Mouse (Mus musculus): Measurements from ENCODE around the gene Slc25a18.

GRCm38 (mm10) chr6:120798019-120798418 lies 24.6 kb downstream of the Slc25a18 start:
- TF ChIP-seq CTCF (IDR thresholded peaks at IDR 0.05; ENCODE audit: low read depth, low read length) (no peak), POLR2AphosphoS5 (IDR thresholded peaks at IDR 0.05; ENCODE audit: insufficient replicate concordance, low read depth, low read length) (no peak), TAL1 (conservative IDR thresholded peaks at IDR 0.05; ENCODE audit: low read depth, low read length) (no peak), GATA1 (IDR thresholded peaks at IDR 0.05; ENCODE audit: borderline replicate concordance, low read length) (no peak)
